Mouse (Mus musculus): Measurements from ENCODE around the gene Spen.

Spen gene

GRCm38 (mm10) chr4:141505810-141506209 lies 32.6 kb downstream of the Spen start:
- in situ Hi-C loops (cut with MboI; ENCODE audit: low pct_unique_long_range_greater_than_20kb in 1 of 2, low sequenced_read_pairs in 2 of 2, unreplicated experiment in 1 of 2) = no loop called here

- in situ Hi-C loops (cut with MboI; ENCODE audit: low pct_unique_long_range_greater_than_20kb in 1 of 2, low sequenced_read_pairs in 2 of 2, unreplicated experiment in 1 of 2) = no loop called here
Measured at GRCm38 (mm10) chr4:141504471-141504870, 33.9 kb downstream of the Spen start.

GRCm38 (mm10) chr4:141502723-141503122 lies 35.7 kb downstream of the Spen start:
- in situ Hi-C loops (cut with MboI; ENCODE audit: low pct_unique_long_range_greater_than_20kb in 1 of 2, low sequenced_read_pairs in 2 of 2, unreplicated experiment in 1 of 2) = no loop called here

- in situ Hi-C loops (cut with MboI; ENCODE audit: low pct_unique_long_range_greater_than_20kb in 1 of 2, low sequenced_read_pairs in 2 of 2, unreplicated experiment in 1 of 2) = no loop called here
Measured at GRCm38 (mm10) chr4:141501058-141501457, 37.3 kb downstream of the Spen start.

GRCm38 (mm10) chr4:141500637-141501036 lies 37.8 kb downstream of the Spen start:
- in situ Hi-C loops (cut with MboI; ENCODE audit: low pct_unique_long_range_greater_than_20kb in 1 of 2, low sequenced_read_pairs in 2 of 2, unreplicated experiment in 1 of 2) = no loop called here

- in situ Hi-C loops (cut with MboI; ENCODE audit: low pct_unique_long_range_greater_than_20kb in 1 of 2, low sequenced_read_pairs in 2 of 2, unreplicated experiment in 1 of 2) = no loop called here
Measured at GRCm38 (mm10) chr4:141488670-141489069, 49.7 kb downstream of the Spen start.

GRCm38 (mm10) chr4:141487581-141487980 lies 50.8 kb downstream of the Spen start:
- in situ Hi-C loops (cut with MboI; ENCODE audit: low pct_unique_long_range_greater_than_20kb in 1 of 2, low sequenced_read_pairs in 2 of 2, unreplicated experiment in 1 of 2) = no loop called here

GRCm38 (mm10) chr4:141484071-141484470 lies 54.3 kb downstream of the Spen start:
- in situ Hi-C loops (cut with MboI; ENCODE audit: low pct_unique_long_range_greater_than_20kb in 1 of 2, low sequenced_read_pairs in 2 of 2, unreplicated experiment in 1 of 2) = loop anchor here in 1 of 2 experiments (5.0 kb wide), 1 partner anchor 92 kb away; no protein-coding TSS in a partner anchor

GRCm38 (mm10) chr4:141479411-141479810 lies 59.0 kb downstream of the Spen start:
- in situ Hi-C loops (cut with MboI; ENCODE audit: low pct_unique_long_range_greater_than_20kb in 1 of 2, low sequenced_read_pairs in 2 of 2, unreplicated experiment in 1 of 2) = no loop called here

- in situ Hi-C loops (cut with MboI; ENCODE audit: low pct_unique_long_range_greater_than_20kb in 1 of 2, low sequenced_read_pairs in 2 of 2, unreplicated experiment in 1 of 2) = no loop called here
Measured at GRCm38 (mm10) chr4:141478794-141479193, 59.6 kb downstream of the Spen start.

GRCm38 (mm10) chr4:141478225-141478624 lies 60.2 kb downstream of the Spen start:
- in situ Hi-C loops (cut with MboI; ENCODE audit: low pct_unique_long_range_greater_than_20kb in 1 of 2, low sequenced_read_pairs in 2 of 2, unreplicated experiment in 1 of 2) = no loop called here

- in situ Hi-C loops (cut with MboI; ENCODE audit: low pct_unique_long_range_greater_than_20kb in 1 of 2, low sequenced_read_pairs in 2 of 2, unreplicated experiment in 1 of 2) = no loop called here
Measured at GRCm38 (mm10) chr4:141477681-141478102, 60.7 kb downstream of the Spen start.

GRCm38 (mm10) chr4:141474431-141474830 lies 64.0 kb downstream of the Spen start:
- in situ Hi-C loops (cut with MboI; ENCODE audit: low pct_unique_long_range_greater_than_20kb in 1 of 2, low sequenced_read_pairs in 2 of 2, unreplicated experiment in 1 of 2) = no loop called here

- in situ Hi-C loops (cut with MboI; ENCODE audit: low pct_unique_long_range_greater_than_20kb in 1 of 2, low sequenced_read_pairs in 2 of 2, unreplicated experiment in 1 of 2) = no loop called here
Measured at GRCm38 (mm10) chr4:141472641-141473321, 65.6 kb downstream of the Spen start.

GRCm38 (mm10) chr4:141471491-141471890 lies 66.9 kb downstream of the Spen start:
- in situ Hi-C loops (cut with MboI; ENCODE audit: low pct_unique_long_range_greater_than_20kb in 1 of 2, low sequenced_read_pairs in 2 of 2, unreplicated experiment in 1 of 2) = no loop called here

GRCm38 (mm10) chr4:141469343-141469742 lies 69.1 kb downstream of the Spen start:
- in situ Hi-C loops (cut with MboI; ENCODE audit: low pct_unique_long_range_greater_than_20kb in 1 of 2, low sequenced_read_pairs in 2 of 2, unreplicated experiment in 1 of 2) = loop anchor here in 1 of 2 experiments (10.0 kb wide), 1 partner anchor 65 kb away; no protein-coding TSS in a partner anchor

GRCm38 (mm10) chr4:141468576-141468975 lies 69.8 kb downstream of the Spen start:
- in situ Hi-C loops (cut with MboI; ENCODE audit: low pct_unique_long_range_greater_than_20kb in 1 of 2, low sequenced_read_pairs in 2 of 2, unreplicated experiment in 1 of 2) = loop anchor here in 1 of 2 experiments (10.0 kb wide), 1 partner anchor 64 kb away; no protein-coding TSS in a partner anchor

GRCm38 (mm10) chr4:141467581-141467927 lies 70.8 kb downstream of the Spen start:
- in situ Hi-C loops (cut with MboI; ENCODE audit: low pct_unique_long_range_greater_than_20kb in 1 of 2, low sequenced_read_pairs in 2 of 2, unreplicated experiment in 1 of 2) = loop anchor here in 1 of 2 experiments (10.0 kb wide), 1 partner anchor 63 kb away; no protein-coding TSS in a partner anchor

GRCm38 (mm10) chr4:141466844-141467580 lies 71.4 kb downstream of the Spen start:
- in situ Hi-C loops (cut with MboI; ENCODE audit: low pct_unique_long_range_greater_than_20kb in 1 of 2, low sequenced_read_pairs in 2 of 2, unreplicated experiment in 1 of 2) = loop anchor here in 1 of 2 experiments (10.0 kb wide), 1 partner anchor 62 kb away; no protein-coding TSS in a partner anchor
